Mouse (Mus musculus): ENCODE measurements at regions not wholly inside any gene's neighbourhood (a gene's known extent, or its start where the extent isn't known, plus 50 kb on each side); places are given as distances from the start of the nearest gene placed in this dataset.

DNA sequence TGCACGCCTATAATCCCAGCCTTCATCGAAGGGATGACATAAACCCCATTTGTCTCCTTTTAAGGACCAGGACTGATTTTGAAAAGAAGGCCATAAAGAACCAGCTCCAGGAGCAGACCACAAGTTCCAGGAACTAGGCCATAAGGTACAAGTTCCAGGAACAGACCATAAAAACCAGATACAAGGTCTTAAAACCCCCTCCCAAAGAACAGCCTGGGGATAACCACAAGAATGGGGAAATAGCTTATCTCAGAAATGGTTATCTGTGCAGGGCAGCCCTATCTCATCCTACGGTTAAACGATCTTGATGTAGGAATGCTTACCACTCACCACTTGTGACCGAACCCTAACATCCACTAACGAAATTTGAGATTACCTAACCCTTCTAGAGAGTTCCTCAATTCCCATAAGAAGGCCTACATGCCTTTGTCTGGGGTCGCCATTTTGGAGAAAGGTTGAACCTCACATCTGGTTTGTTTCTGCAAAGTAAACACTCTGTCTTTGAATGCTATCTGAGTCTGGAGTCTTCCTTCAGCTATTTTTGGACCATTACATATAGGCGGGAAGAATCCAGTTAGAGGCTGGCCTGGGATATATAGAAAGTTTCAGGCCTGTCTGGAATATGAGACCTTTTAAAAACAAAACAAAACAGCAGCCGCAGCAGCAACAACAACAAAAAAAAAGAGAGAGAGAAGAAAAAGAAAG is 103.5 kb upstream of the Fut8 start:
- 88% methylated on average over 9 of the region's 9 CpGs for WGBS

DNA sequence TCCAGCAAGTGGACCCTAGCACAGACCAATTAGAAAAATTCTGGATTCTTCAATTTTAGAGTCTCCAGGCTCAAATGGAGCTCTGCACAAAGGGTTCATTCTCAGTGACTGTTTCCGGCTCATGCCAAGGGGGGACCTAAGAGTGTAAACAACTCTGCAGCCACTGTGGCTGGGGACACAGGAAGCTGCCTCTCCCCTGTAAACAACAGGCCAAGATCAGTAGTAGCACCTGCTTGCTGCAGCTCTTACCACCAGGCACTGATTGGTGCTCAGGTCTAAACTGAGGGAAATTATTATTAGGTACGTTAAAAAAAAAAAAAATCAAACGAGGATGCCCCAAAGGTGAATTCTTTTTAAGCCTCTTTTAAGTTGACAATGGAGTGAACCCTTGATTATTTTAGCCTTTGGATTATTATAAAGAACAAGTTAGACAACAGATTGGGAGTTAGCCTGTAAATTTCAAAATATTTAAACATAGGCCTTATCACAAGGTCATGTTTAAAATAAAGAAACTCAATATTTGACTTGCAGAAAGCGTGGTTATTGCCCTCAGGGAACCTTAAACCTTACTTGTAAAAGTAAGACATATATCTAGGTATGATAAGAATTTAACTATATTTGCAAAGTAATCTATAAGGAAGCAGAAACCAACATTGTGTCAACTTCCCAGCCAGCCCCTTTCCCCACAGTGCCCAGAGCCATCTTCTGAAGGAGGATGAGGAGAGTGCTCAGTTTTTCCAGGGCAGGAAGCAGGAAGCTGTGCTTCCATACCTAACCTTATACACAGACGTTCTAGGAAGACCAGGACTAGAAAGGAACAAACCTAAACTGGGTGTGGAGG is 104.2 kb upstream of the Fut8 start:
- 81% methylated on average over 5 of the region's 5 CpGs for WGBS
- H3K4me2 ChIP-seq: no peak overlapping the region
- H3K4me1 ChIP-seq: no peaks in the 10 kb centered on the region
- H3K36me3 ChIP-seq: no peaks in the 10 kb centered on the region
- no peak overlapping the region for H3K9ac ChIP-seq (replicated peaks)
- H3K27me3 ChIP-seq (replicated peaks): no peaks in the 10 kb centered on the region
- no peak overlapping the region for H3K4me3 ChIP-seq (replicated peaks)
- ATAC-seq (ENCODE audit: low FRiP score): no peak
- H3K27ac ChIP-seq (replicated peaks): no peak overlapping the region
- H3K9me3 ChIP-seq (replicated peaks): no peaks in the 10 kb centered on the region

More for the DNA sequence above, 103.5 kb upstream of the Fut8 start:
- no peak for ATAC-seq (ENCODE audit: low FRiP score)
- no peaks in the 10 kb centered on the region for H3K9me3 ChIP-seq (replicated peaks)
- no peaks in the 10 kb centered on the region for H3K36me3 ChIP-seq
- H3K4me1 ChIP-seq: no peaks in the 10 kb centered on the region
- H3K9ac ChIP-seq (replicated peaks): no peak overlapping the region
- no peaks in the 10 kb centered on the region for H3K27me3 ChIP-seq (replicated peaks)
- no peak overlapping the region for H3K27ac ChIP-seq (replicated peaks)
- no peak overlapping the region for H3K4me2 ChIP-seq
- no peak overlapping the region for H3K4me3 ChIP-seq (replicated peaks)

DNA sequence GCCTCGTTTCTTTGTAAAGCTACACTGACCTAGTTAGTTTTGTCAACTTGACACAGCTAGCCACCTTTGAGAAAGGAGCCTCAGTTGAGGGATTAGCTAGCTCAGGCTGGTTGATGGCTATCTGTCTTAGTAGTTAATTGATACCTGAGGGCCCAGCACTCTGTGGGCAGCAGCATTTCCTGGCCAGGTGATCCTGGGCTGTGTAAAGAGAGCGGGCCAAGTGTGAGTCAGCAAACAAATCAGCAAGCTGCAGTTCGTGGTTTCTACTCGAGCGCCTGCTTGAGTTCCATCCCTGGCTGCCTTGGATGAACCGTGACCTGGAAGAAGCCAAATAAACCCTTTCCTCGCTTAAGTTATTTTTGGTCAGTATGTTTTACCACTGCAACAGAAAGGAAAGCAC is 106.6 kb upstream of the Fut8 start:
- no peaks in the 10 kb centered on the region for H3K4me1 ChIP-seq
- 82% methylated on average over 7 of the region's 7 CpGs for WGBS
- H3K4me2 ChIP-seq: no peak overlapping the region
- H3K4me3 ChIP-seq (replicated peaks): no peak overlapping the region
- H3K9ac ChIP-seq (replicated peaks): no peak overlapping the region
- H3K27ac ChIP-seq (replicated peaks): no peak overlapping the region
- H3K27me3 ChIP-seq (replicated peaks): no peaks in the 10 kb centered on the region
- H3K9me3 ChIP-seq (replicated peaks): no peaks in the 10 kb centered on the region
- H3K36me3 ChIP-seq: no peaks in the 10 kb centered on the region
- no peak for ATAC-seq (ENCODE audit: low FRiP score)

DNA sequence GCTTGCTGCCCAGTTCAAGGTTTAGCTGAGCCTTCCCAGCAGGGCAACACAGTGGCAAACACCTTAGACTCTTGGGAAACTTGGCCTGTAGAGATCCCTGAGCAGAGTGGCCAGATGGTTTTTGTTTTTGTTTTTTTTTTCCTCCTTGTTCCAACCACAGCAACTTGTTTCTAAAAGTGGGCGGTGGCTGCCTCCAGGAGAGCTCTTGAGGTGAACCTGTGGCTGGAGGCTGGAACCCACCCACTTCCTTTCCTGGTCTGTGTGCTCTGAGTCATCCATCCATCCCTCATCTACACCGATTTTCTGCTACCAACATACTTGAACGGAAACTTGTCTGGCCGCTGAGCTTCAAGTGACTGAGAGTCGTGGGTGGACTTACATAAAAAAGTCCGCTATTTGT is 107.4 kb upstream of the Fut8 start:
- no peaks in the 10 kb centered on the region for H3K27me3 ChIP-seq (replicated peaks)
- WGBS: 88% methylated on average over 6 of the region's 6 CpGs
- no peak overlapping the region for H3K4me3 ChIP-seq (replicated peaks)
- H3K9ac ChIP-seq (replicated peaks): no peak overlapping the region
- H3K36me3 ChIP-seq: no peaks in the 10 kb centered on the region
- H3K27ac ChIP-seq (replicated peaks): no peak overlapping the region
- H3K4me1 ChIP-seq: no peaks in the 10 kb centered on the region
- no peak for ATAC-seq (ENCODE audit: low FRiP score)
- H3K4me2 ChIP-seq: no peak overlapping the region
- H3K9me3 ChIP-seq (replicated peaks): no peaks in the 10 kb centered on the region

DNA sequence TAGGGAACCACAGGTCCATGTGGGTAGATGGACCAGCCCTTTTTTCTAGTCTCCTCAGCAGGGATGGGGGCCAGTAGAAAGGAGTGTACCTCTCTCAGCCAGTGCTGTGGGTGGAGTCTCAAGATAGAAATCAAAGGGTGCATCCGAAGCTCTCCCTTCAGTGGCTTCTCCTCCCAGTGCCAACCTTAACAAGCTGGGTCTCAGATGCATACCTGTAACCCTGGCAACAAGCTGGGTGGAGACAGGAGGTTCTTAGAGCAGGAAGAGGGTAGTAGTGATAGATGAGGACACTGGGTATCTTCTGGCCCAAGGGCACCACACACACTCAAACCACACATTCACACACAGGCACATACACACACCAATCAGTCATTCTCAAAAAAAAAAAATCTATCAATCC is 113.7 kb upstream of the Fut8 start:
- Histone ChIP-seq H3K9me3 (replicated peaks) (no peaks in the 10 kb centered on the region), H3K36me3 (no peaks in the 10 kb centered on the region), H3K27me3 (replicated peaks) (no peaks in the 10 kb centered on the region), H3K4me3 (replicated peaks) (no peak overlapping the region), H3K4me1 (0 out of 2 replicates have a peak, but pooled peaks cover 8% of the 10 kb centered on the region), H3K9ac (replicated peaks) (no peak overlapping the region), H3K4me2 (no peak overlapping the region), H3K27ac (replicated peaks) (no peak overlapping the region)
- 30% methylated on average over 1 of the region's 1 CpGs for WGBS
- ATAC-seq (ENCODE audit: low FRiP score): no peak

DNA sequence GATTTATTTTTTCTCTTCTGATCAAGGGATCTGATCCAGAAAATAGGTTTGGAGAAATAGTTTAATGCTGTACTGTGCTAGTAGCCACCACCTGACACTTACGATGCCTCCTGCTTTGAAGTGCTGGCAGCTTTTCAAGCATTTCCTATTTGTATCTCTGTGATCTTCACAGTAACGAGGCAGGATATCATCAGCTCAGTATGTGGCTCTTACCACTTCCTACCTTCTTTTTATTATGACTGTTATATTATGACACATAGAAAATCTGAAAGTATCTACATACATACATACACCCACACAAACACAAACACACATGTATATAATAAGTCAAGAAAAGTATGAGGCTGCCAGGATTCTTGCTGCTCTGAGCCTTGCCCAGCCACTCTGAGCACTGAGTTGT is 124.4 kb upstream of the Fut8 start:
- Histone ChIP-seq H3K4me1 (no peaks in the 10 kb centered on the region), H3K9ac (replicated peaks) (no peak overlapping the region), H3K9me3 (replicated peaks) (no peaks in the 10 kb centered on the region), H3K4me2 (no peak overlapping the region), H3K27ac (replicated peaks) (no peak overlapping the region), H3K36me3 (no peaks in the 10 kb centered on the region), H3K4me3 (replicated peaks) (no peak overlapping the region), H3K27me3 (replicated peaks) (no peaks in the 10 kb centered on the region)
- 86% methylated on average over 2 of the region's 2 CpGs for WGBS
- no peak for ATAC-seq (ENCODE audit: low FRiP score)

DNA sequence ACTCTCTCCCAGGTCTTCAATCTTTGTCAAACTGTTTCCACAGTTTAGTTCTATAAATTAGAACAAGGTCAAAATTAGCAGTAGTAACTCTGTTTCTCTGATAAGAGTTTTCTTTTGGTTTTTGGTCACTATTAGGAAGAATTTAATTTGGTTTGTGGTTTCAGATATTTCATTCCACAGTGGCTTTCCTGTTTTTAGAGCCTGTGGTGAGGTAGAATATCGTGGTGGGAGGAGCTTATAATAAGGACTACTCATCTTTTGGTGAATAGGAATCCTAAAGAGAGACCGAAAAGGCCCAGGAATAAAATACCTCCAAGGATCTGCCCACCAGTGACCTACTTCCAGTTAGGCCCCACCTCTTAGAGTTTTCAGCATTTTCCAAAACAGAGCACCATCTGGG is 125.8 kb upstream of the Fut8 start:
- H3K27ac ChIP-seq (replicated peaks): no peak overlapping the region
- H3K27me3 ChIP-seq (replicated peaks): no peaks in the 10 kb centered on the region
- H3K4me2 ChIP-seq: no peak overlapping the region
- WGBS: 74% methylated on average over 2 of the region's 2 CpGs
- no peak for ATAC-seq (ENCODE audit: low FRiP score)
- no peaks in the 10 kb centered on the region for H3K9me3 ChIP-seq (replicated peaks)
- H3K9ac ChIP-seq (replicated peaks): no peak overlapping the region
- no peaks in the 10 kb centered on the region for H3K4me1 ChIP-seq
- H3K4me3 ChIP-seq (replicated peaks): no peak overlapping the region
- no peaks in the 10 kb centered on the region for H3K36me3 ChIP-seq

DNA sequence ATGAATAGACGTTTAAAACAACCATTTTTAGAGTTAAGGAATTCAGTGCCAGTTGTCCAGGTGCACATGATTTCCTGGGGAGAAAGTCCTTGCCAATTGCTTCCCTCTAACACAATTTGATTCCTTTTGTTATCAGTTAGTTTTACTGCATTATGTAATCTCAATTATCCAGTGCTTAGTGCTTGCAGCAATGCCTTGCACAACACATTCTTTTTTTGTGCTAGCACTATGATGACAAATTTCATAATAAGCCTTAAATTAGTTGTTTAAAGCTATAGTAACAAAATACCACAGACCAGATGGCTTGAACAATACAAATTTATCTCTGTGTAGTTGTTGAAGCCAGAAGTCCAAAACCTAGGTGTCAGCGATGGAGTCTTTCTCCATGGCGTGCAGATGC is 130.7 kb upstream of the Fut8 start:
- WGBS: 81% methylated on average over 3 of the region's 3 CpGs
- no peak overlapping the region for H3K4me3 ChIP-seq (replicated peaks)
- no peaks in the 10 kb centered on the region for H3K27me3 ChIP-seq (replicated peaks)
- no peaks in the 10 kb centered on the region for H3K4me1 ChIP-seq
- H3K9me3 ChIP-seq (replicated peaks): no peaks in the 10 kb centered on the region
- no peak overlapping the region for H3K4me2 ChIP-seq
- no peak overlapping the region for H3K27ac ChIP-seq (replicated peaks)
- no peak overlapping the region for H3K9ac ChIP-seq (replicated peaks)
- ATAC-seq (ENCODE audit: low FRiP score): no peak
- H3K36me3 ChIP-seq: no peaks in the 10 kb centered on the region

DNA sequence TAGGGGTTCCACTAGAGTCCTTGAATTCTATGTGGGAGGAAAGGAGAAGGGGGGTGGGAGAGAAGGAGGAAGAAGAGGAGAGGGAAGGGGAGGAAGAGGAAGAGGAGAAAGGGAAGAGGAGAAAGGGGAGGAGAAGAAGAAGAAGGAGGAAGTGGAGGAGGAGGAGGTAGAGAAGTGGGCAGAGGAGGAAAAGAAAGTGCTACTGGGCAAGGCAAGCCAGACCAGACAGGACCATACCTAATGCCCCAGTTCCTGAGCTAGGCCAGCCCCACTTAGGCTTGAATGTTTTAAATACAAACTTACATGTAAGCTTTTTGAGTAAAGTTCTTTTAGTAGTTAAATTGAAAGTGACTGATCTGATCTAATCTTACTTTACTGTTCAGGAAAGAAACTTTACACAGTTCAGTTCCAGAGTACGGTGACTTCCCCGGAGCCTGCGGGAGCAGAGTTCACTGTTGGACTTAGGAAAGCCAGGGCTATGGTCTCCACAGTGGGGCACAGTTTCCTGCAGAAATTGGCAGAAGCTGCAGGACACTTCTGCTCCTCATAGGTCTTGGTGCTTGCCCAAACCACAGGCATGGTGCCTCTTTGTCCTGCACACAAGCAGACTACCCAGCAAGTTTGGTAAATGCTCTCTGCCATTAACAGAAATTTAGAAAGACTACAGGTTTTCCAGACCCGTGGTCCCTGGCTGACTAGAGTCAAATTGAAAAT is 131.9 kb upstream of the Fut8 start:
- Histone ChIP-seq H3K9ac (replicated peaks) (no peak overlapping the region), H3K27me3 (replicated peaks) (no peaks in the 10 kb centered on the region), H3K4me3 (replicated peaks) (no peak overlapping the region), H3K4me1 (no peaks in the 10 kb centered on the region), H3K27ac (replicated peaks) (no peak overlapping the region), H3K4me2 (no peak overlapping the region), H3K36me3 (no peaks in the 10 kb centered on the region), H3K9me3 (replicated peaks) (no peaks in the 10 kb centered on the region)
- WGBS: 90% methylated on average over 4 of the region's 4 CpGs
- no peak for ATAC-seq (ENCODE audit: low FRiP score)

DNA sequence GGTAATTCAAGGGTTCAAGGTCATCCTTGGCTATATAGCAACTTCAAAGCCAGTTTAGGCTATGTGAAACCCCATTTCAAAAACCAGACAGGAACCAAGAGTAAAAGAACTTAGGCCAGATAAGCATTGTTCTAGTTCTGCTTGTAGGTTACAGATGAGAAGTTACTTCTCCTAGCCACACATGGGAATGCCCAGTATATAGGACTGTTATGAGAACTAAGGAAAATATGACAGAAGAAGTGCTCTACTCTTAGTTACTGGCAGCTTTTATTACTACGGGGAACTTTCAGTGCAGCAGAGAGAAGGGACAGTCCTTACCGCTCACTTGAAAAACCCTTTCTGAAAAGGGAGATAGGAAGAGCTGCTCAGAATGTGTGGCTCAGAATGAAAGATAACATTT is 137.4 kb upstream of the Fut8 start:
- WGBS: 91% methylated on average over 2 of the region's 2 CpGs
- Histone ChIP-seq H3K4me2 (no peak overlapping the region), H3K4me1 (no peaks in the 10 kb centered on the region), H3K4me3 (replicated peaks) (no peak overlapping the region), H3K36me3 (no peaks in the 10 kb centered on the region), H3K9ac (replicated peaks) (no peak overlapping the region), H3K9me3 (replicated peaks) (no peaks in the 10 kb centered on the region), H3K27ac (replicated peaks) (no peak overlapping the region), H3K27me3 (replicated peaks) (no peaks in the 10 kb centered on the region)
- ATAC-seq (ENCODE audit: low FRiP score): no peak

DNA sequence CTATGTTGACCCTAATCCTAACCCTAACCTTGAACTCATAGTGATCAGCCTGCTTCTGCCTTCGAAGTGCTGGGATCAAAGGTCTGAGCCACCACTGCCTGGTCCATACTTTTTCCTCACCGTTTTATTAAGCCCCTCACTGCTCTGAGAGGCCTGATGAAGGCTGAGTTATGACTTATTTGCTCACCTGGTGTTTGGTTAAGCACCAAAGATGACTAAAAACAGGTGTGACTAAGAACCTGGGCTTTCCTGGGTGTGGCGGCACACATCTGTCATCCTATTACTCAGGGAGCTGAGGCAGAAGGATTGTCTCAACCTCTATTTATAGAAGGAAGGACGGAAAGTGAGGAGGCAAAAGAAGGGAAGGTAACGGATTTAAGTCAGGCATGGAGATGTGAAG is 137.5 kb upstream of the Max start:
- Histone ChIP-seq H3K4me2 (no peak overlapping the region), H3K9ac (replicated peaks) (no peak overlapping the region), H3K9me3 (replicated peaks) (no peaks in the 10 kb centered on the region), H3K27ac (replicated peaks) (no peak overlapping the region), H3K36me3 (no peaks in the 10 kb centered on the region), H3K4me3 (replicated peaks) (no peak overlapping the region), H3K27me3 (replicated peaks) (no peaks in the 10 kb centered on the region), H3K4me1 (no peaks in the 10 kb centered on the region)
- no peak for ATAC-seq (ENCODE audit: low FRiP score)
- WGBS: 85% methylated on average over 5 of the region's 5 CpGs

DNA sequence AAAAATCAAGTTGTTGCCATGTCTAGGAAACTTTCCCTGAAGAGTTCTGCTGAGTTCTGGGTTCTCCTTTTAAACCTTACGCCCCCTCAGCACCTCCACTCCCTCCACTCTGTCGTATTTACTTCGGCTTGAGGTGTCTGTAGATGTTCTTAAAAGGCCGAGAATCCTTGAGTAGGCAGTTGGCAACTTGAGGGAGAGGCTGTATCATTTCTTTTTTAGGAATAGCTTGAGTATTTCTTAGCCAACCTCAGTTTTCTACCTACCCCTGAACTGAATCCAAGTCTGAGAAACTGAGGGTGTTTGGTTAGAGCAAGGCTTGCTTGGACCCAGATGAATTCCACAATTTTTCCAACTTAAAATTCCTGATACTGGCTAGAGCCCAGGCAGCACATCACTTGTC is 136.8 kb upstream of the Max start:
- Histone ChIP-seq H3K4me2 (no peak overlapping the region), H3K36me3 (no peaks in the 10 kb centered on the region), H3K9ac (replicated peaks) (no peak overlapping the region), H3K4me3 (replicated peaks) (no peak overlapping the region), H3K4me1 (no peaks in the 10 kb centered on the region), H3K9me3 (replicated peaks) (no peaks in the 10 kb centered on the region), H3K27ac (replicated peaks) (no peak overlapping the region), H3K27me3 (replicated peaks) (no peaks in the 10 kb centered on the region)
- no peak for ATAC-seq (ENCODE audit: low FRiP score)
- 87% methylated on average over 4 of the region's 4 CpGs for WGBS

Data from neural tube, embryonic 15.5 days (tissue).